Mouse (Mus musculus): ENCODE results near the gene Neu4. TPM values are rescaled to one million over a fixed set of nuclear protein-coding genes. Genes with fewer than 3 reads are reported as not detected.
"Not testable (repeated sequence)": the region's sequence is repeated elsewhere in the genome, so short reads cannot be mapped to it uniquely, and the experiment has no call there.

Neu4 gene
- polyA plus RNA-seq (2012; ENCODE audit: insufficient read depth, insufficient read length, missing spikeins) = not detected in 2 replicates

GRCm38 (mm10) chr1:94020151-94020550 lies at the start of gene Neu4:
Gene Neu4, plus strand, starts transcription at chr1:94020451.
- no peak within 1 kb of the TSS for H3K27ac ChIP-seq (replicated peaks; ENCODE audit: low read depth, low read length)
- no peaks in the 10 kb centered on the region for H3K4me1 ChIP-seq (ENCODE audit: control insufficient read depth, insufficient read depth, insufficient read length, low read length)
- no peak within 1 kb of the TSS for H3K4me3 ChIP-seq (ENCODE audit: insufficient read depth, low read depth, low read length)

- not testable (repeated sequence) for H3K27ac ChIP-seq (replicated peaks; ENCODE audit: low read depth, low read length); H3K4me1 ChIP-seq (ENCODE audit: control insufficient read depth, insufficient read depth, insufficient read length, low read length); H3K4me3 ChIP-seq (ENCODE audit: insufficient read depth, low read depth, low read length)
Observed at GRCm38 (mm10) chr1:93970797-93971196, 49.5 kb upstream of the Neu4 start.

GRCm38 (mm10) chr1:93975764-93976163 lies 44.5 kb upstream of the Neu4 start:
- not testable (repeated sequence) for H3K27ac ChIP-seq (replicated peaks; ENCODE audit: low read depth, low read length); H3K4me1 ChIP-seq (ENCODE audit: control insufficient read depth, insufficient read depth, insufficient read length, low read length); H3K4me3 ChIP-seq (ENCODE audit: insufficient read depth, low read depth, low read length)

GRCm38 (mm10) chr1:93978287-93978686 lies 42.0 kb upstream of the Neu4 start:
- not testable (repeated sequence) for H3K4me1 ChIP-seq (ENCODE audit: control insufficient read depth, insufficient read depth, insufficient read length, low read length); H3K4me3 ChIP-seq (ENCODE audit: insufficient read depth, low read depth, low read length); H3K27ac ChIP-seq (replicated peaks; ENCODE audit: low read depth, low read length)

GRCm38 (mm10) chr1:93980932-93981331 lies 39.3 kb upstream of the Neu4 start:
- H3K27ac ChIP-seq (replicated peaks; ENCODE audit: low read depth, low read length); H3K4me1 ChIP-seq (ENCODE audit: control insufficient read depth, insufficient read depth, insufficient read length, low read length); H3K4me3 ChIP-seq (ENCODE audit: insufficient read depth, low read depth, low read length): not testable (repeated sequence)

- no peak overlapping the region for H3K4me3 ChIP-seq (ENCODE audit: insufficient read depth, low read depth, low read length)
- no peaks in the 10 kb centered on the region for H3K4me1 ChIP-seq (ENCODE audit: control insufficient read depth, insufficient read depth, insufficient read length, low read length)
- H3K27ac ChIP-seq (replicated peaks; ENCODE audit: low read depth, low read length) = no peak overlapping the region
Observed at GRCm38 (mm10) chr1:93986167-93986566, 34.1 kb upstream of the Neu4 start.

- H3K4me3 ChIP-seq (ENCODE audit: insufficient read depth, low read depth, low read length) = no peak overlapping the region
- no peak overlapping the region for H3K27ac ChIP-seq (replicated peaks; ENCODE audit: low read depth, low read length)
- no peaks in the 10 kb centered on the region for H3K4me1 ChIP-seq (ENCODE audit: control insufficient read depth, insufficient read depth, insufficient read length, low read length)
Observed at GRCm38 (mm10) chr1:93988786-93989185, 31.5 kb upstream of the Neu4 start.

GRCm38 (mm10) chr1:93990209-93990608 lies 30.0 kb upstream of the Neu4 start, which contains the start of gene Gal3st2c:
Gene Gal3st2c, plus strand, starts transcription at chr1:93990509.
- not testable (repeated sequence) for H3K27ac ChIP-seq (replicated peaks; ENCODE audit: low read depth, low read length); H3K4me3 ChIP-seq (ENCODE audit: insufficient read depth, low read depth, low read length)

GRCm38 (mm10) chr1:93991068-93991467 lies 29.2 kb upstream of the Neu4 start:
- not testable (repeated sequence) for H3K4me3 ChIP-seq (ENCODE audit: insufficient read depth, low read depth, low read length); H3K27ac ChIP-seq (replicated peaks; ENCODE audit: low read depth, low read length); H3K4me1 ChIP-seq (ENCODE audit: control insufficient read depth, insufficient read depth, insufficient read length, low read length)

More at GRCm38 (mm10) chr1:93990209-93990608, 30.0 kb upstream of the Neu4 start, which contains the start of gene Gal3st2c:
- not testable (repeated sequence) for H3K4me1 ChIP-seq (ENCODE audit: control insufficient read depth, insufficient read depth, insufficient read length, low read length)

- not testable (repeated sequence) for H3K4me3 ChIP-seq (ENCODE audit: insufficient read depth, low read depth, low read length); H3K27ac ChIP-seq (replicated peaks; ENCODE audit: low read depth, low read length); H3K4me1 ChIP-seq (ENCODE audit: control insufficient read depth, insufficient read depth, insufficient read length, low read length)
Observed at GRCm38 (mm10) chr1:93991491-93991890, 28.8 kb upstream of the Neu4 start.

GRCm38 (mm10) chr1:94001023-94001422 lies 19.2 kb upstream of the Neu4 start:
- no peak overlapping the region for H3K4me3 ChIP-seq (ENCODE audit: insufficient read depth, low read depth, low read length)
- H3K4me1 ChIP-seq (ENCODE audit: control insufficient read depth, insufficient read depth, insufficient read length, low read length) = no peaks in the 10 kb centered on the region
- H3K27ac ChIP-seq (replicated peaks; ENCODE audit: low read depth, low read length) = no peak overlapping the region

- not testable (repeated sequence) for H3K4me3 ChIP-seq (ENCODE audit: insufficient read depth, low read depth, low read length); H3K27ac ChIP-seq (replicated peaks; ENCODE audit: low read depth, low read length); H3K4me1 ChIP-seq (ENCODE audit: control insufficient read depth, insufficient read depth, insufficient read length, low read length)
Observed at GRCm38 (mm10) chr1:94005954-94006506, 14.2 kb upstream of the Neu4 start.

GRCm38 (mm10) chr1:94008826-94009225 lies 11.4 kb upstream of the Neu4 start:
- not testable (repeated sequence) for H3K4me1 ChIP-seq (ENCODE audit: control insufficient read depth, insufficient read depth, insufficient read length, low read length); H3K4me3 ChIP-seq (ENCODE audit: insufficient read depth, low read depth, low read length); H3K27ac ChIP-seq (replicated peaks; ENCODE audit: low read depth, low read length)

- Histone ChIP-seq H3K4me1 (ENCODE audit: control insufficient read depth, insufficient read depth, insufficient read length, low read length) (no peaks in the 10 kb centered on the region), H3K4me3 (ENCODE audit: insufficient read depth, low read depth, low read length) (no peak overlapping the region), H3K27ac (replicated peaks; ENCODE audit: low read depth, low read length) (no peak overlapping the region)
Observed at GRCm38 (mm10) chr1:94011643-94012042, 8.6 kb upstream of the Neu4 start.

GRCm38 (mm10) chr1:94027506-94028108 lies 7.4 kb downstream of the Neu4 start:
- Histone ChIP-seq H3K4me3 (ENCODE audit: insufficient read depth, low read depth, low read length) (no peak overlapping the region), H3K4me1 (ENCODE audit: control insufficient read depth, insufficient read depth, insufficient read length, low read length) (no peaks in the 10 kb centered on the region)

GRCm38 (mm10) chr1:94028741-94029140 lies 8.5 kb downstream of the Neu4 start:
- Histone ChIP-seq H3K4me3 (ENCODE audit: insufficient read depth, low read depth, low read length) (no peak overlapping the region), H3K27ac (replicated peaks; ENCODE audit: low read depth, low read length) (no peak overlapping the region), H3K4me1 (ENCODE audit: control insufficient read depth, insufficient read depth, insufficient read length, low read length) (no peaks in the 10 kb centered on the region)

More at GRCm38 (mm10) chr1:94027506-94028108, 7.4 kb downstream of the Neu4 start:
- no peak overlapping the region for H3K27ac ChIP-seq (replicated peaks; ENCODE audit: low read depth, low read length)
